Mouse (Mus musculus): Measurements from ENCODE around the gene Osbpl10. TPM values are rescaled to one million over a fixed set of nuclear protein-coding genes. Genes with fewer than 3 reads are reported as not detected.

Gene Osbpl10
- total and polyA plus RNA-seq, 2 experiments from 2014 or later = 0.36 to 2.9 TPM

- TF ChIP-seq CTCF (IDR thresholded peaks at IDR 0.05; ENCODE audit: low read depth) (no peak), EP300 (IDR thresholded peaks at IDR 0.05; ENCODE audit: low read depth) (no peak)
- Histone ChIP-seq H3K36me3 (replicated peaks; ENCODE audit: control insufficient read depth, insufficient read depth, low read length) (no peaks in the 10 kb centered on the region), H3K4me3 (ENCODE audit: low read depth, low read length) (peak overlapping the region; percentile 86), H3K9me3 (replicated peaks; ENCODE audit: control insufficient read depth, low read length) (no peaks in the 10 kb centered on the region), H3K27ac (ENCODE audit: low read depth) (0 out of 2 replicates have a peak overlapping the region, but pooled peaks have one; percentile 91), H3K27me3 (ENCODE audit: control insufficient read depth, insufficient read depth, low read length) (no peaks in the 10 kb centered on the region), H3K9ac (replicated peaks; ENCODE audit: low read depth, low read length) (no peak overlapping the region), H3K4me2 (ENCODE audit: low read depth, low read length) (peak overlapping the region; percentile 76), H3K4me1 (ENCODE audit: control insufficient read depth, insufficient read depth) (peaks cover 13% of the 10 kb centered on the region)
- ATAC-seq (ENCODE audit: insufficient read depth, low read depth) = no peak
- no peak for DNase-seq (ENCODE audit: low spot score)
- WGBS = 63% methylated on average over 11 of the region's 11 CpGs
Measured at GRCm38 (mm10) chr9:114934231-114934630, 44.1 kb upstream of the Osbpl10 start.

DNA sequence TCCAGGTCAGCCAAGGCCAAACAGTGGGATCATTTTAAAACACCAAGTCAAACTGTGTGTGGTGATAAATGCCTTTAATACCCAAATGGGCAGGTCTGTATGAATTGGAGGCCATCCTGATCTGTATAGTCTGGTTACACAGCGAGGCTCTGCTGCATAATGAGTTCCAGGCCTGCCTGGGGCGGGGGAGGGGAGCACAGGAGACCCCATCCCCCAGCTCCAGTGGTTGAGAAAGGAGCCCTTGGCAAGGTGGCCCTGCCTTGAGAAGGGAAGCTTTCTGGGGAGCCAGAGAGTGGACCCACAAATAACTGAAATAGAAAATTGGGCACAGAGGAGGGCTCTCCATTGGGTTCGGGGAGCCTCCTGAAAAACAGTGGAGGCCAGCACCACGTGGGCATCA, 43.0 kb upstream of the Osbpl10 start:
- Histone ChIP-seq H3K4me3 (ENCODE audit: low read depth, low read length) (no peak overlapping the region), H3K27me3 (ENCODE audit: control insufficient read depth, insufficient read depth, low read length) (no peaks in the 10 kb centered on the region), H3K4me2 (ENCODE audit: low read depth, low read length) (no peak overlapping the region), H3K9ac (replicated peaks; ENCODE audit: low read depth, low read length) (no peak overlapping the region), H3K4me1 (ENCODE audit: control insufficient read depth, insufficient read depth) (peaks cover 13% of the 10 kb centered on the region), H3K36me3 (replicated peaks; ENCODE audit: control insufficient read depth, insufficient read depth, low read length) (no peaks in the 10 kb centered on the region), H3K9me3 (replicated peaks; ENCODE audit: control insufficient read depth, low read length) (no peaks in the 10 kb centered on the region), H3K27ac (ENCODE audit: low read depth) (no peak overlapping the region)
- 86% methylated on average over 4 of the region's 4 CpGs for WGBS
- ATAC-seq (ENCODE audit: insufficient read depth, low read depth) (no peak), DNase-seq (ENCODE audit: low spot score) (no peak)
- TF ChIP-seq EP300 (IDR thresholded peaks at IDR 0.05; ENCODE audit: low read depth) = no peak
- no peak for TF ChIP-seq CTCF (IDR thresholded peaks at IDR 0.05; ENCODE audit: low read depth)

DNA sequence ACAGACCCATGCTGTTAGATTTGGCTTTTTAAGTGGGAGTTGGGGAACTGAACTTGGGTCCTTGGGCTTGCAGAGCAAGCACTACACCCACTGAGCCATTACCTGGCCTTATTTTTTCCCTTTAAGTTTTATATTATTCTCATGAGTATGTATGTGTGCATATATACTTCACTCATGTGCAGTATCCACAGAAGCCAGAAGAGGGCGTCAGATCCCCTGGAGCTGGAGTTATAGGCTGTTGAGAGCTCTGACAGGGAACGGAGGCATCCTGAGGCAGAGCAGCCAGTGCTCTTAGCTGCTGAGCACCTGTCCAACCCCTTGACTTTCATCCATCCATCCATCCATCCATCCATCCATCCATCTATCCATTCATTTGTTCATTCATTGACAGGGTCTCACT, 41.7 kb upstream of the Osbpl10 start:
- peaks cover 9% of the 10 kb centered on the region; the same call in 1 of the 2 replicates for H3K4me1 ChIP-seq (ENCODE audit: control insufficient read depth, insufficient read depth)
- no peaks in the 10 kb centered on the region for H3K9me3 ChIP-seq (replicated peaks; ENCODE audit: control insufficient read depth, low read length)
- 65% methylated on average over 2 of the region's 2 CpGs for WGBS
- no peak overlapping the region for H3K4me2 ChIP-seq (ENCODE audit: low read depth, low read length)
- TF ChIP-seq EP300 (IDR thresholded peaks at IDR 0.05; ENCODE audit: low read depth) = no peak
- TF ChIP-seq CTCF (IDR thresholded peaks at IDR 0.05; ENCODE audit: low read depth) = no peak
- H3K27me3 ChIP-seq (ENCODE audit: control insufficient read depth, insufficient read depth, low read length) = no peaks in the 10 kb centered on the region
- no peak overlapping the region for H3K9ac ChIP-seq (replicated peaks; ENCODE audit: low read depth, low read length)
- H3K27ac ChIP-seq (ENCODE audit: low read depth) = no peak overlapping the region
- DNase-seq (ENCODE audit: low spot score) (no peak), ATAC-seq (ENCODE audit: insufficient read depth, low read depth) (no peak)
- no peak overlapping the region for H3K4me3 ChIP-seq (ENCODE audit: low read depth, low read length)
- H3K36me3 ChIP-seq (replicated peaks; ENCODE audit: control insufficient read depth, insufficient read depth, low read length) = no peaks in the 10 kb centered on the region

DNA sequence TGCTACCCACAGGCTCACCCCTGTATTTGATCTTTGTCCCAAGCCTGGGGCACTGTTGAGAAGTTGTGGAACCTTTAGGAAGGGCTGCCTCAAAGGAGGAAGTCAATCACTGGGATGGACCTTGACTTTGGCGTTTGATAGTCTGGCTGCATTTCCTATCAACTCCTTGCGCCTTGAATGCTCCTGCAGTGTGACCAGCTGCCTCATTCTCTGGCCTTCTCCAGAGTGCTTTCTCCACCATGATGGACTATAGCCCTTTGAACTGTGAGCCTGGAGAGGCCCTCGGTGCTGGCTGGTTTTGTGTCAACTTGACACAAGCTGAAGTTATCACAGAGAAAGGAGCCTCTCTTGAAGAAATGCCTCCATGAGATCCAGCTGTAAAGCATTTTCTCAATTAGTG, 33.7 kb upstream of the Osbpl10 start:
- no peaks in the 10 kb centered on the region for H3K9me3 ChIP-seq (replicated peaks; ENCODE audit: control insufficient read depth, low read length)
- no peaks in the 10 kb centered on the region for H3K36me3 ChIP-seq (replicated peaks; ENCODE audit: control insufficient read depth, insufficient read depth, low read length)
- no peak overlapping the region for H3K9ac ChIP-seq (replicated peaks; ENCODE audit: low read depth, low read length)
- H3K4me3 ChIP-seq (ENCODE audit: low read depth, low read length) = no peak overlapping the region
- 78% methylated on average over 3 of the region's 3 CpGs for WGBS
- no peak overlapping the region for H3K27ac ChIP-seq (ENCODE audit: low read depth)
- no peaks in the 10 kb centered on the region for H3K27me3 ChIP-seq (ENCODE audit: control insufficient read depth, insufficient read depth, low read length)
- TF ChIP-seq EP300 (IDR thresholded peaks at IDR 0.05; ENCODE audit: low read depth) = no peak
- TF ChIP-seq CTCF (IDR thresholded peaks at IDR 0.05; ENCODE audit: low read depth) = no peak
- H3K4me1 ChIP-seq (ENCODE audit: control insufficient read depth, insufficient read depth) = no peaks in the 10 kb centered on the region
- H3K4me2 ChIP-seq (ENCODE audit: low read depth, low read length) = no peak overlapping the region
- DNase-seq (ENCODE audit: low spot score) = no peak
- ATAC-seq (ENCODE audit: insufficient read depth, low read depth) = no peak

GRCm38 (mm10) chr9:114945576-114945975, 32.8 kb upstream of the Osbpl10 start:
- WGBS = 81% methylated on average over 6 of the region's 6 CpGs
- H3K4me1 ChIP-seq (ENCODE audit: control insufficient read depth, insufficient read depth) = no peaks in the 10 kb centered on the region
- ATAC-seq (ENCODE audit: insufficient read depth, low read depth) (no peak), DNase-seq (ENCODE audit: low spot score) (no peak)
- no peaks in the 10 kb centered on the region for H3K27me3 ChIP-seq (ENCODE audit: control insufficient read depth, insufficient read depth, low read length)
- no peaks in the 10 kb centered on the region for H3K36me3 ChIP-seq (replicated peaks; ENCODE audit: control insufficient read depth, insufficient read depth, low read length)
- no peak overlapping the region for H3K4me3 ChIP-seq (ENCODE audit: low read depth, low read length)
- TF ChIP-seq EP300 (IDR thresholded peaks at IDR 0.05; ENCODE audit: low read depth) (no peak), CTCF (IDR thresholded peaks at IDR 0.05; ENCODE audit: low read depth) (no peak)
- H3K9ac ChIP-seq (replicated peaks; ENCODE audit: low read depth, low read length) = no peak overlapping the region
- no peaks in the 10 kb centered on the region for H3K9me3 ChIP-seq (replicated peaks; ENCODE audit: control insufficient read depth, low read length)
- H3K4me2 ChIP-seq (ENCODE audit: low read depth, low read length) = no peak overlapping the region
- H3K27ac ChIP-seq (ENCODE audit: low read depth) = no peak overlapping the region

- DNase-seq (ENCODE audit: low spot score) (peak; percentile 35), ATAC-seq (ENCODE audit: insufficient read depth, low read depth) (peak; percentile 51)
- H3K4me3 ChIP-seq (ENCODE audit: low read depth, low read length) = no peak overlapping the region
- WGBS = 38% methylated on average over 5 of the region's 5 CpGs
- H3K4me2 ChIP-seq (ENCODE audit: low read depth, low read length) = no peak overlapping the region
- no peak overlapping the region for H3K9ac ChIP-seq (replicated peaks; ENCODE audit: low read depth, low read length)
- H3K27ac ChIP-seq (ENCODE audit: low read depth) = no peak overlapping the region
- no peaks in the 10 kb centered on the region for H3K9me3 ChIP-seq (replicated peaks; ENCODE audit: control insufficient read depth, low read length)
- H3K36me3 ChIP-seq (replicated peaks; ENCODE audit: control insufficient read depth, insufficient read depth, low read length) = no peaks in the 10 kb centered on the region
- H3K4me1 ChIP-seq (ENCODE audit: control insufficient read depth, insufficient read depth) = no peaks in the 10 kb centered on the region
- no peak for TF ChIP-seq EP300 (IDR thresholded peaks at IDR 0.05; ENCODE audit: low read depth)
- no peak for TF ChIP-seq CTCF (IDR thresholded peaks at IDR 0.05; ENCODE audit: low read depth)
- H3K27me3 ChIP-seq (ENCODE audit: control insufficient read depth, insufficient read depth, low read length) = no peaks in the 10 kb centered on the region
Measured at GRCm38 (mm10) chr9:114948395-114948794, 30.0 kb upstream of the Osbpl10 start.

Data from heart, postnatal 0 days (tissue).